Mouse (Mus musculus) lung, embryonic 16.5 days (tissue): ENCODE results near the gene Ace. TPM values are rescaled to one million over a fixed set of nuclear protein-coding genes. Genes with fewer than 3 reads are reported as not detected.
A peak's percentile ranks its signal among the peaks of the same experiment; 100 is the strongest.

Experiments
- ATAC-seq: fragments of 200-750 bp; cut with Nextera tagmentation; 2 replicates; pipeline ENCODE4 v1.8.0; 2017; ENCODE audit warnings: low read depth, mild to moderate bottlenecking, moderate library complexity
- H3K27ac ChIP-seq: fragments of 300-500 bp; sonication (generic); 2 replicates; pipeline ENCODE4 v1.5.1; 2014; ENCODE audit warnings: mild to moderate bottlenecking, control low read depth, low read length
- H3K27me3 ChIP-seq: fragments of 300-500 bp; sonication (generic); 2 replicates; pipeline ENCODE4 v1.6.1; 2014; ENCODE audit warnings: low read depth, low read length, mixed read lengths; ENCODE audit not compliant: control insufficient read depth, insufficient read depth
- H3K36me3 ChIP-seq: fragments of 300-500 bp; sonication (generic); 2 replicates; pipeline ENCODE4 v1.6.1; 2014; ENCODE audit warnings: low read length; ENCODE audit not compliant: control insufficient read depth, insufficient read depth
- H3K4me1 ChIP-seq: fragments of 300-500 bp; sonication (generic); replicated peaks from 2 replicates; pipeline ENCODE4 v1.6.1; 2014; ENCODE audit warnings: low read length, mixed read lengths; ENCODE audit not compliant: control insufficient read depth, insufficient read depth
- H3K4me2 ChIP-seq: fragments of 300-500 bp; sonication (generic); 2 replicates; pipeline ENCODE4 v1.6.1; 2014; ENCODE audit warnings: low read depth, low read length, control low read depth
- H3K4me3 ChIP-seq: fragments of 300-500 bp; sonication (generic); 2 replicates; pipeline ENCODE4 v1.5.1; 2014; ENCODE audit warnings: mild to moderate bottlenecking, low read length, control low read depth
- H3K9ac ChIP-seq: fragments of 300-500 bp; sonication (generic); 2 replicates; pipeline ENCODE4 v1.6.1; 2014; ENCODE audit warnings: low read length, control low read depth
- H3K9me3 ChIP-seq: fragments of 300-500 bp; sonication (generic); 2 replicates; pipeline ENCODE4 v1.6.1; 2016; ENCODE audit warnings: low read length; ENCODE audit not compliant: control insufficient read depth
- WGBS: fragments of 180-500 bp; shearing (Covaris S2); extraction: QIAGEN DNeasy Blood & Tissue Kit; methylation state at CpG from one replicate; pipeline ENCODE4 v1.1.7; 2014; 5-methylcytosine and 5-hydroxymethylcytosine counted together
- polyA plus RNA-seq: library from polyadenylated mRNA; unstranded; fragments of >200 nt; fragmentation: Nextera tagmentation; extraction: Ambion mirVana; gene quantifications from 2 replicates; pipeline ENCODE4 v1.2.1, GENCODE M21; 2015

The Ace gene
- polyA plus RNA-seq, 1 experiment from 2014 or later = 16.2 TPM

DNA sequence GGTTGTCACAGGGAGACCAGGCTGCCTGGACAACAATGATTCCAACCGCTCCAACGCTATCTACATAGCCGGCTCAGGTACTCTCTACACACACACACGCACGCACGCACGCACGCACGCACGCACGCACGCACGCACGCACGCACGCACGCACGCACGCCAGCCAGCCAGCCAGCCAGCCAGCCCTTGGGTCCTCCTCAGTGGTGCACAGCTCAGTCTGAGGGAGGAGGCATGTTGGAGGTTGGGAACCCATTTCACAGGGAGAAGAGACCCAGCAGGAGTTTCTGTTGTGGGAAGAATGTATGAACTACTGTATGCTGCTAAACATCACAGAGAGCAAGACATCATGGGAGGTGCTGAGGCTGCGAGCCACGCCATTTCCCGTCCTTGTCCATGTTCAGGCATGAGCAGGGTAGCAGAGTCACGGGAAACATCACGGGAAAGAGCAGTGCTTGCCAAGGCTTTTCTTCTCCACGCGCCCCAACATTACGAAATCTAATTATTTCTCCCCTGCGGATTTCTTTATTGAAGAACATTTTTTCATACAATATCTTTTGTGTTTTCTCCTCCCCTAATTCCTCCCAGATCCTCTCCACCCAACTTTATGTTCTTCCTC is 11.8 kb upstream of the Ace start:
- ATAC-seq = no peak
- WGBS = 83% methylated on average over 28 of the region's 28 CpGs

DNA sequence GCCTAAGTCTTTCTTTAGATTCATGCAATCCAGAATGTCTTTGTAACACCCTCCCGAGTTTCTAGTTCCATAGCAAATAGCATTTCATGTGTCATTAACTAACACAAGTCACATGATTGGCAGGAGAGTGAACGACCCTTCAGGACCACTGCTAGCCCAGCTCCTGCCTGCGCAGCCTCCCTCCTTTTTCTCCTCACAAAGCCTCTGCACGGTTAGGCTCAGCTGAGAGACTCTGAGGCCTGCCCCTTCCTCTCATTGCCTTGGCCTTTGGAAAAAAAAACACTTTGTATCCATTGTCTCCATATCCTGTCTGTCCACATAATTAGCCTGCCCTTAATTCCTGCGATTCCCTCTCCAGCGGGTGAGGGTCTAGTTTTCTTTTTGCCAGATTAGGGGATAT is 10.2 kb upstream of the Ace start:
- no peaks in the 10 kb centered on the region for H3K36me3 ChIP-seq
- 44% methylated on average over 6 of the region's 6 CpGs for WGBS
- no peak overlapping the region for H3K4me3 ChIP-seq
- no peak overlapping the region for H3K4me2 ChIP-seq
- no peaks in the 10 kb centered on the region for H3K9me3 ChIP-seq
- H3K9ac ChIP-seq = no peak overlapping the region
- peaks cover 13% of the 10 kb centered on the region for H3K4me1 ChIP-seq
- ATAC-seq = 0 out of 2 replicates have a peak, but pooled peaks have one; percentile 51
- H3K27ac ChIP-seq = peak overlapping the region; percentile 80
- H3K27me3 ChIP-seq = no peaks in the 10 kb centered on the region

More for the DNA sequence above, 11.8 kb upstream of the Ace start:
- Histone ChIP-seq H3K27me3 (no peaks in the 10 kb centered on the region), H3K4me1 (peaks cover 13% of the 10 kb centered on the region), H3K4me3 (no peak overlapping the region), H3K36me3 (no peaks in the 10 kb centered on the region), H3K27ac (no peak overlapping the region), H3K9ac (no peak overlapping the region), H3K9me3 (no peaks in the 10 kb centered on the region), H3K4me2 (no peak overlapping the region)

DNA sequence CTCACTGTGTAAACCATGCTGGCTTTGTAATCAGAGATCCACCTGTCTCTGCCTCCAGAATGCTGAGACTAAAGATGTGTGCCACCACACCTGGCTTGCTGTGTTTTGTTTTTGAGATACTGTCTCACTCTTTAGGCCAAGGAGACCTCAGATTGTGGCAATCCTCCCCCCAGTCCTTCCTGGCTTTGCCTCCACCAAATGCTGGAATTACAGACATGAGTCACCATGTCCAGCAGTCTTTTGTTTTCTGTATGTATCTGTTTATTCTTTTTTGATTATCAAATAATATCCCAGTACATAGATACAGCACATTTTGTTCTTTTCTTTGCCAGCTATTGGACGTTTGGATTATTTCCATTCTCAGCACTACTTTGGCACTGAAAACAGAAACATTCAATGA is 9.2 kb upstream of the Ace start:
- no peaks in the 10 kb centered on the region for H3K36me3 ChIP-seq
- 19% methylated on average over 1 of the region's 1 CpGs for WGBS
- H3K27ac ChIP-seq = no peak overlapping the region
- no peak overlapping the region for H3K4me3 ChIP-seq
- H3K9ac ChIP-seq = no peak overlapping the region
- H3K4me1 ChIP-seq = peaks cover 9% of the 10 kb centered on the region
- H3K27me3 ChIP-seq = no peaks in the 10 kb centered on the region
- H3K4me2 ChIP-seq = no peak overlapping the region
- H3K9me3 ChIP-seq = no peaks in the 10 kb centered on the region
- ATAC-seq = no peak

DNA sequence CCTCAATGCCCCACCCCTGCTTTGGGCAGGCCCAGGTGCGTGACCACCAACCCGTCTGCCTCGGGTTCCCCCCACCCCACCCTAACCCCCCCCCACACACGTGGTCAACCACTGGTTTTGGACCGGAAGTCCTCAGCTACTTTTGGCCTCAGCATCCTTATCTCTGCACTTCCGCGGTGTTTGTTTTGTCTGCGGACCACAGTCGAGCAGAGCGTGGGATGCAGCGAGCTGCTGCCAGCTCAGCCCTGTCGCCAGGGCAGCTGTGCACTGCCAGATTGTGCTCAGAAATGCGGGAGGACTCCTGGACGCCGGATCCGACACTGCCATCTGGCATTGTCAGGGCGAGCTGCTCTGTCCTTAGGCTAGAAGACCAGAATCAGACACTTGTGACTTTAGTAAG is 8.4 kb upstream of the Ace start:
- WGBS = 6% methylated on average over 17 of the region's 17 CpGs
- Histone ChIP-seq H3K27me3 (no peaks in the 10 kb centered on the region), H3K4me2 (peak overlapping the region; percentile 27), H3K4me3 (no peak overlapping the region), H3K36me3 (no peaks in the 10 kb centered on the region), H3K27ac (no peak overlapping the region), H3K9me3 (no peaks in the 10 kb centered on the region), H3K4me1 (peaks cover 9% of the 10 kb centered on the region), H3K9ac (peak overlapping the region; percentile 37)
- ATAC-seq = peak; percentile 51; the same call in 1 of the 2 replicates

DNA sequence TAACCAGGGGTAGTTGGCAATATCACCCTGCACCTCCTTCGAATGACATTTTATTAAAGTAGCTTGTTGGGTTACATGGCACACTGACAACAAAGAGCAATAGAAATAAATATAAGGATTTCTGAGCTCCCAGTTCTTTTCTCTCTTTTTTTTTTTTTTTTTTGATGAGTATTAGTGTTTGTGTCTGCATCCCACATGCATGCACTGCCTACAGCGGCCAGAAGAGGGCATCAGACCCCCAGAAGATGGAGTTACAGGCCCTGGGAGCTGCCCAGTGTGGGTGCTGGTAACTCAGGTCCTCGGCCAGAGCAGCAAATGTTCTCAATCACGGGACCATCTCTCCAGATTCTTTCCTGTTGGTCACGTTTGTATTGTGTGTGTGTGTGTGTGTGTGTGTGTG is 3.1 kb upstream of the Ace start:
- Histone ChIP-seq H3K4me1 (peaks cover 8% of the 10 kb centered on the region), H3K9ac (no peak overlapping the region), H3K36me3 (no peaks in the 10 kb centered on the region), H3K27me3 (peaks cover 13% of the 10 kb centered on the region; the same call in 1 of the 2 replicates), H3K4me2 (no peak overlapping the region), H3K4me3 (no peak overlapping the region), H3K9me3 (no peaks in the 10 kb centered on the region), H3K27ac (no peak overlapping the region)
- ATAC-seq = no peak
- 59% methylated on average over 5 of the region's 5 CpGs for WGBS

DNA sequence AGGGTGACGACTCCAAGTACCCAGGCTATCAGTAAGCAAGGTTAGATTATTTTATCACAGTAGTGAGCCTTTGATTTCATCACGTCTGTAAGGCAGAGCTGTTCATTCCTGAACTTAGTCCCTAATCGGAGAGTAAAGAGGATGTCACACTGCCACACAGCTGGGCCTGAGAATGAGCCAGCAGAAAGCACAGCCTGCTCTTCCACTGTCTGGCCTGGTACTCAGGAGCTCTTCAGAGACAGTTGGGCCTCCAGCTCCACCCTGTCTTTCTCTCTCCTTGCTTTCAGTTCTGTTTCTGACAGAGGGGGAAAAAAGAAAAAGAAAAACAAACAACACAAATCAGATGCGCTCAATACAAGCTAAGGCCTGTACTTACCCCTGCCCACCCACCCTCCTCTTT is 1.5 kb upstream of the Ace start:
- WGBS = 59% methylated on average over 4 of the region's 4 CpGs
- Histone ChIP-seq H3K4me1 (peaks cover 6% of the 10 kb centered on the region), H3K27ac (no peak overlapping the region), H3K27me3 (peaks cover 13% of the 10 kb centered on the region; the same call in 1 of the 2 replicates), H3K9me3 (no peaks in the 10 kb centered on the region), H3K4me2 (no peak overlapping the region), H3K9ac (no peak overlapping the region), H3K36me3 (no peaks in the 10 kb centered on the region), H3K4me3 (no peak overlapping the region)
- no peak for ATAC-seq

DNA sequence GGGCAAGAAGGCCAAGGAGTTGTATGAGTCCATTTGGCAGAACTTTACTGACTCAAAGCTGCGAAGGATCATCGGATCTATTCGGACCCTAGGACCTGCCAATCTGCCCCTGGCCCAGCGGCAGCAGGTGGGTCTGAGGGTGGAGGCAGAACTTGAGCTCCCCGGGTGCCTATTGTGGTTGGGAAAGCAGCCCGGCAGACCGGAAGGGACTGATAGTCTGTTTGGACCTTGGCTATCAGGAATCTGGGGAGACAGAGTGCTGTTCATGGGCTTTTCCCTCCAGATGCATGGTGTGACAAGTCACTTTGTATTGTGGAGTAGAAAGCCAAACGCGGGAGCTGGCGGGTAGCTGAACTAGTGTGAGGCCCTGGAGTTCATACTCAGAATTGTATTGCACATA is 1.2 kb downstream of the Ace start:
- no peak for ATAC-seq
- Histone ChIP-seq H3K4me1 (peaks cover 6% of the 10 kb centered on the region), H3K36me3 (no peaks in the 10 kb centered on the region), H3K27ac (no peak overlapping the region), H3K9ac (peak overlapping the region; percentile 66), H3K4me3 (peak overlapping the region; percentile 54), H3K27me3 (peaks cover 13% of the 10 kb centered on the region; the same call in 1 of the 2 replicates), H3K4me2 (peak overlapping the region; percentile 81), H3K9me3 (no peaks in the 10 kb centered on the region)
- WGBS = 46% methylated on average over 10 of the region's 10 CpGs

DNA sequence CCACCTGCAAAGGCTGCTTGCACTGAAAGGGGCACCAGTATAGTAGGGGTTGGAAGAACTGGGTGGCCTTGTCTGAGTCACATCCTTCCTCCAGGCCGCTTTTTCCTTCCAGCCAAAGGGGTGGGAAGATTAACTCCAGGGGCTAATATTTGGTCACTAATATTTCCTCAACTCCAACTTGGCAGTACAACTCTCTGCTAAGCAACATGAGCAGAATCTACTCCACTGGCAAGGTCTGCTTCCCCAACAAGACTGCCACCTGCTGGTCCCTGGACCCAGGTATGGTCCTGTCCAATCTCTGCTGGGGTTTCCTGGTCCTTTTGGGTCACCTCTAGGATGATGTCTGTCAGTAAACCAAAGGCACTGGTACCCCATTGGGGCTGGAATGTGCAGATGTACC is 1.8 kb downstream of the Ace start:
- WGBS = 52% methylated on average over 1 of the region's 1 CpGs
- Histone ChIP-seq H3K4me2 (no peak overlapping the region), H3K4me1 (peaks cover 6% of the 10 kb centered on the region), H3K9ac (no peak overlapping the region), H3K4me3 (no peak overlapping the region; the same call in 1 of the 2 replicates), H3K36me3 (no peaks in the 10 kb centered on the region), H3K27ac (no peak overlapping the region), H3K27me3 (peaks cover 13% of the 10 kb centered on the region; the same call in 1 of the 2 replicates), H3K9me3 (no peaks in the 10 kb centered on the region)
- no peak for ATAC-seq

DNA sequence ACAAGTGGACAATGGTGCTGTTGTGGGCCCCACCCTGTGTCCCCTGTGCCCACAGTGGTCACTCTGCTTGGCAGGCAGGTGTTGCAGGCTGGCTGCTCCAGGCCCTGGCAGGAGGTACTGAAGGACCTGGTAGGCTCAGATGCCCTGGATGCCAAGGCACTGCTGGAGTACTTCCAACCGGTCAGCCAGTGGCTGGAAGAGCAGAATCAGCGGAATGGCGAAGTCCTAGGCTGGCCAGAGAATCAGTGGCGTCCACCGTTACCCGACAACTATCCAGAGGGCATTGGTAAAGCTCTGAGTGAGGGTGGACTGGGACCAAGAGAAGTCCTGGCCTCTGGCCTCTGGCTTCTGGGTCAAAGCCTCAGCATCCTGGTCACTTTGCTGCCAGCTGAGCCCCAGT is 6.8 kb downstream of the Ace start:
- no peaks in the 10 kb centered on the region for H3K9me3 ChIP-seq
- no peak overlapping the region for H3K4me2 ChIP-seq
- H3K4me3 ChIP-seq = no peak overlapping the region
- no peaks in the 10 kb centered on the region for H3K36me3 ChIP-seq
- no peak overlapping the region for H3K9ac ChIP-seq
- H3K27ac ChIP-seq = no peak overlapping the region
- no peak for ATAC-seq
- no peaks in the 10 kb centered on the region for H3K4me1 ChIP-seq
- WGBS = 90% methylated on average over 6 of the region's 6 CpGs
- H3K27me3 ChIP-seq = no peaks in the 10 kb centered on the region
